Mouse (Mus musculus): ENCODE results near the gene Rfc1.
A peak's percentile ranks its signal among the peaks of the same experiment; 100 is the strongest.

The Rfc1 gene

GRCm38 (mm10) chr5:65213321-65213720 lies 122.1 kb downstream of the Rfc1 start:
- peak; percentile 19 for DNase-seq (ENCODE audit: low read depth, low spot score)
